Mouse (Mus musculus): Measurements from ENCODE around the gene Nab1. TPM values are rescaled to one million over a fixed set of nuclear protein-coding genes. Genes with fewer than 3 reads are reported as not detected.

Nab1 gene
- total and polyA plus RNA-seq, 3 experiments = 26.7 to 40.3 TPM; not detected in 1

DNA sequence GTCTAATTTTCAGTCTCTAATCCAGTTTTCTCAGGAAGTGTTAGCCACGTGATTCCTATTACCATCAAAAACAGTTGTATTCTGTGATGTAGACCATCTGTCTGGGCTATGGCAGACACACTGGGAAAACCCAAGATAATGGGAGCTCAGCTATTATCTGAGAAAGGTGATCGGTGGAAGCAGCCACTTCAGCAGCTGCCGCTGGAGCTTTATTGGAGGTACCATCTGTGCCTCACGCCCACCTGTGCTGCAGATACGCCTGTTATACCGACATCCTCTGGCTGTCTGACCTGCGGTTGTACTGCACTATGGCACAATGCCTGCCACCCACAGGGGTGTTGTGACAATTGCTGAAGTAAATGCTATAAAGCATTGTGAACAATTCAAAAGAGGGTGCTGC, 23.7 kb upstream of the Nab1 start:
- DNase-seq (ENCODE audit: low read depth, low spot score) = no peak
- TF ChIP-seq MEF2A (IDR thresholded peaks at IDR 0.05; ENCODE audit: extremely low read depth, insufficient replicate concordance, low read depth, low read length, poor library complexity, severe bottlenecking) (no peak), POLR2AphosphoS5 (IDR thresholded peaks at IDR 0.05; ENCODE audit: borderline replicate concordance, low read depth, low read length) (no peak), MAFK (IDR thresholded peaks at IDR 0.05; ENCODE audit: borderline replicate concordance, low read depth, low read length) (no peak), ETS1 (IDR thresholded peaks at IDR 0.05; ENCODE audit: low read depth, low read length) (no peak), E2F4 (IDR thresholded peaks at IDR 0.05; ENCODE audit: borderline replicate concordance, low read depth, low read length) (no peak), TBP (IDR thresholded peaks at IDR 0.05; ENCODE audit: low read depth, low read length) (no peak), TAL1 (IDR thresholded peaks at IDR 0.05; ENCODE audit: low read length) (no peak), MYC (IDR thresholded peaks at IDR 0.05; ENCODE audit: low read depth, low read length) (no peak), MXI1 (IDR thresholded peaks at IDR 0.05; ENCODE audit: low read depth, low read length) (no peak), RAD21 (IDR thresholded peaks at IDR 0.05; ENCODE audit: low read depth, low read length) (no peak), NRF1 (IDR thresholded peaks at IDR 0.05; ENCODE audit: insufficient read depth, low read depth, low read length, poor library complexity, severe bottlenecking) (no peak), UBTF (IDR thresholded peaks at IDR 0.05; ENCODE audit: borderline replicate concordance, insufficient read depth, low read depth, low read length) (no peak), ZC3H11A (IDR thresholded peaks at IDR 0.05; ENCODE audit: low read depth, low read length) (no peak), USF2 (IDR thresholded peaks at IDR 0.05; ENCODE audit: borderline replicate concordance in 1 of 2, insufficient read depth in 1 of 2, low read depth in 1 of 2, low read length in 2 of 2) (no peak), ZKSCAN1 (IDR thresholded peaks at IDR 0.05; ENCODE audit: low read depth, low read length) (no peak)
- Histone ChIP-seq H3K36me3 (ENCODE audit: control insufficient read depth in 1 of 2, insufficient read depth in 2 of 2, low read length in 2 of 2) (no peaks in the 10 kb centered on the region), H3K9ac (ENCODE audit: control insufficient read depth, low read depth, low read length, poor library complexity, severe bottlenecking) (no peak overlapping the region), H3K9me3 (replicated peaks; ENCODE audit: insufficient read depth, low read length) (no peaks in the 10 kb centered on the region), H3K4me3 (ENCODE audit: control insufficient read depth in 1 of 2, insufficient read depth in 1 of 2, low read depth in 2 of 2, low read length in 2 of 2) (no peak overlapping the region), H3K79me2 (ENCODE audit: control insufficient read depth, insufficient read depth, low read length, poor library complexity) (no peaks in the 10 kb centered on the region), H3K27me3 (ENCODE audit: control insufficient read depth in 1 of 2, insufficient read depth in 2 of 2, low read length in 2 of 2) (peaks cover 0 to 3% of the 10 kb centered on the region in 2 experiments; a peak in 2 of 4 replicates), H3K27ac (ENCODE audit: control insufficient read depth, low read depth, low read length) (no peak overlapping the region), H3K4me1 (ENCODE audit: control insufficient read depth in 1 of 2, insufficient read depth in 2 of 2, low read length in 2 of 2) (no peaks in the 10 kb centered on the region; a peak in 2 of 4 replicates)

GRCm38 (mm10) chr1:52521436-52521993, 21.0 kb upstream of the Nab1 start:
- H3K9me3 ChIP-seq (replicated peaks; ENCODE audit: insufficient read depth, low read length) = no peaks in the 10 kb centered on the region
- no peak overlapping the region for H3K9ac ChIP-seq (ENCODE audit: control insufficient read depth, low read depth, low read length, poor library complexity, severe bottlenecking)
- H3K27ac ChIP-seq (ENCODE audit: control insufficient read depth, low read depth, low read length) = no peak overlapping the region
- no peaks in the 10 kb centered on the region; a peak in 2 of 4 replicates for H3K4me1 ChIP-seq (ENCODE audit: control insufficient read depth in 1 of 2, insufficient read depth in 2 of 2, low read length in 2 of 2)
- H3K27me3 ChIP-seq (ENCODE audit: control insufficient read depth in 1 of 2, insufficient read depth in 2 of 2, low read length in 2 of 2) = no peaks in the 10 kb centered on the region; a peak in 1 of 4 replicates
- H3K36me3 ChIP-seq (ENCODE audit: control insufficient read depth in 1 of 2, insufficient read depth in 2 of 2, low read length in 2 of 2) = no peaks in the 10 kb centered on the region
- H3K4me3 ChIP-seq (ENCODE audit: control insufficient read depth in 1 of 2, insufficient read depth in 1 of 2, low read depth in 2 of 2, low read length in 2 of 2) = no peak overlapping the region
- TF ChIP-seq POLR2AphosphoS5 (IDR thresholded peaks at IDR 0.05; ENCODE audit: borderline replicate concordance, low read depth, low read length) = no peak
- no peak for TF ChIP-seq MAX (IDR thresholded peaks at IDR 0.05; ENCODE audit: low read length)
- TF ChIP-seq ZC3H11A (IDR thresholded peaks at IDR 0.05; ENCODE audit: low read depth, low read length) = no peak
- no peak for TF ChIP-seq EP300 (IDR thresholded peaks at IDR 0.05; ENCODE audit: low read depth in 1 of 2, low read length in 2 of 2)
- TF ChIP-seq POLR2AphosphoS2 (IDR thresholded peaks at IDR 0.05; ENCODE audit: low read length) = no peak
- TF ChIP-seq TCF12 (IDR thresholded peaks at IDR 0.05; ENCODE audit: low read depth, low read length) = no peak
- no peak for TF ChIP-seq ZMIZ1 (IDR thresholded peaks at IDR 0.05; ENCODE audit: low read depth, low read length)
- no peak for TF ChIP-seq USF1 (IDR thresholded peaks at IDR 0.05; ENCODE audit: low read depth, low read length)
- no peak for TF ChIP-seq GABPA (IDR thresholded peaks at IDR 0.05; ENCODE audit: low read depth, low read length)
- TF ChIP-seq GATA1 (IDR thresholded peaks at IDR 0.05; ENCODE audit: low read depth, low read length) = no peak
- DNase-seq (ENCODE audit: low read depth, low spot score) = no peak
- H3K79me2 ChIP-seq (ENCODE audit: control insufficient read depth, insufficient read depth, low read length, poor library complexity) = no peaks in the 10 kb centered on the region

Measured in MEL (cell line).